Mouse (Mus musculus): ENCODE measurements around the gene Tbx3. TPM values are rescaled to one million over a fixed set of nuclear protein-coding genes. Genes with fewer than 3 reads are reported as not detected.

The Tbx3 gene
- polyA plus RNA-seq, 1 experiment from 2014 or later = 23.5 TPM

DNA sequence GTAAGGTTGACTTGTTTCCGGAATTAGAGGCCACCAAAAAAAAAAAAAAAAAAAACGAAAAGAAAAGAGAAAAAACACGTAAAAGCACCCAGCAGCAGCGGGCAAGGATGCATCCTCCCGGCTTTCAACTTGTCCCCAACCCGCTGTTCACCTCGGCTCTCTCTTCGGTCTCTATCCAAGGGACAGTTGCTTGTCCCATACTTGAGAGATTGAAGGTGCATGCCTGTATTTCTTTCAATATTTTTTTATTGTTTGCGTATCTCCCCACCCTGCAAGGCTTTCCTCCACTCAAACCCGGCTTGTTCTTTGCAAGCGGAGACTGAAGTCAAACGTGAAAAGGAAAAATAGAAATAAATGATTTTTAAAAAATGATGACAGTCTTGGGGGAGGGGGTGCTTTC lies 7.7 kb upstream of the Tbx3 start:
- peaks cover 93% of the 10 kb centered on the region for H3K27me3 ChIP-seq
- H3K4me1 ChIP-seq = peaks cover 19% of the 10 kb centered on the region
- H3K9ac ChIP-seq = no peak overlapping the region
- WGBS = 29% methylated on average over 12 of the region's 12 CpGs
- no peak for ATAC-seq (ENCODE audit: insufficient number of reproducible peaks, low FRiP score, low TSS enrichment, low read depth)
- no peaks in the 10 kb centered on the region for H3K9me3 ChIP-seq
- no peak overlapping the region for H3K4me3 ChIP-seq
- no peak overlapping the region for H3K27ac ChIP-seq
- H3K4me2 ChIP-seq = no peak overlapping the region
- H3K36me3 ChIP-seq = no peaks in the 10 kb centered on the region

DNA sequence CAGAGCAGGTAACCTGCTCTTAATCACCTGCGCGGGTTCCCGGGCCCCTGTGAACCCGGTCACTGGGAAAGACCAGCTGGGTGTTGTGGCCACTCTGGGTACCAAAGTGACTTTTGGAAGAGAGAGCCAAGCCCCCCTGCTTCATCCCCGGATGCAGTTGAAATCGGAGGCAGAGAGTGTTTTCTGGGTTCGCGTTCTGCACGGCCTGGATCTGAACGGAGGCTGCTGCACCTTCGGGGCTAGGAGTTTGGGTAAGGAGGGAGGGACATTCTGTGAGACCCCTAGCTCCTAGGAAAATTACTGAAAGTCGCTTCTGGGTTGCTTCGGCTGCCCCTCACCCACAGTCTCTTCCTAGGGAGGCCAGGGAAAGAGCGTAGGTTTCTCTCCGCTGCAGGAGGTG lies 7.2 kb upstream of the Tbx3 start:
- no peak for ATAC-seq (ENCODE audit: insufficient number of reproducible peaks, low FRiP score, low TSS enrichment, low read depth)
- Histone ChIP-seq H3K4me2 (no peak overlapping the region), H3K9ac (no peak overlapping the region), H3K27me3 (peaks cover 93% of the 10 kb centered on the region), H3K36me3 (no peaks in the 10 kb centered on the region), H3K4me1 (peaks cover 22% of the 10 kb centered on the region), H3K9me3 (no peaks in the 10 kb centered on the region), H3K4me3 (no peak overlapping the region), H3K27ac (no peak overlapping the region)
- WGBS = 7% methylated on average over 15 of the region's 15 CpGs

DNA sequence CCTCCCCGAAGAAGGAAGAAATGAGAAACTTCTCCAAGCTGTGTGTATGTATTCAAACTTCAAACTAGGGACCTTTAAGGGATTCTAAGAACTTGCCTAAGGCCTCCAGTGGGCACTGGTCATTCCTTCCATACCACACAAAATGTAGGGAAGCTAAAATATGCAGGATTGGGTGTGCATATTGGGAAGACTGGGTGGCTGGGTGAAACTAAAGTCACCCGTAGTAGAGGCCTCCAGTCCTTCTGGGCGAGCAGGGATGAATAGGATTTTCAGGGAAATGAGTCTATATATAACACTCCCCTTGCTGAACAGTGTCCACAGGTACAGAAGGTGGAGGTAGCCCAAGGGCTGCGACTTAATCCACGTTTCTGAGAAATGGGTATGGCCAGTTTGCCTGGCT lies 6.7 kb upstream of the Tbx3 start:
- Histone ChIP-seq H3K36me3 (no peaks in the 10 kb centered on the region), H3K4me3 (no peak overlapping the region), H3K4me2 (no peak overlapping the region), H3K9me3 (no peaks in the 10 kb centered on the region), H3K27me3 (peaks cover 93% of the 10 kb centered on the region), H3K9ac (no peak overlapping the region), H3K27ac (no peak overlapping the region), H3K4me1 (peaks cover 27% of the 10 kb centered on the region)
- ATAC-seq (ENCODE audit: insufficient number of reproducible peaks, low FRiP score, low TSS enrichment, low read depth) = no peak
- WGBS = 36% methylated on average over 5 of the region's 5 CpGs

DNA sequence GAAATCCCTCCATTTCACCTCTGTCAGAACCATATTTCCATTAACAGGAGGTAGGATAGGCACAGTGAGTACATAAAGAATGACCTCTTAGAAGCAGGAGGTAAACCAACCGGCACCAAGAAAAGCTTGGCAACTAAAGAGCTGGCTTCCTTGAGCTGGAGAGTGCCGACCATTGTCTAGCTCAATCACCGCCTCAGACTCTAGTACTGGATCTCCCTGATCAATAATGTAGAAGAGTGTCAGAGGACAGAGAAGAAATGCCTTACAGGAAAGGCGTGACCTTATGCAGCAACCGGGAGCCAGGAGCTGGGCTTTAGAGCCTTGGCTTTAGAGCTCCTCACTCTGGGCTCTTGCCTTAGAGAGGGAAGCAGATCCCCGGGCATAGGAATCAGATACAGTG lies 4.7 kb upstream of the Tbx3 start:
- no peaks in the 10 kb centered on the region for H3K36me3 ChIP-seq
- H3K9ac ChIP-seq = no peak overlapping the region
- WGBS = 33% methylated on average over 6 of the region's 6 CpGs
- no peaks in the 10 kb centered on the region for H3K9me3 ChIP-seq
- no peak overlapping the region for H3K27ac ChIP-seq
- H3K4me1 ChIP-seq = peaks cover 40% of the 10 kb centered on the region
- H3K4me3 ChIP-seq = no peak overlapping the region
- H3K27me3 ChIP-seq = peaks cover 85% of the 10 kb centered on the region
- no peak for ATAC-seq (ENCODE audit: insufficient number of reproducible peaks, low FRiP score, low TSS enrichment, low read depth)
- H3K4me2 ChIP-seq = no peak overlapping the region

DNA sequence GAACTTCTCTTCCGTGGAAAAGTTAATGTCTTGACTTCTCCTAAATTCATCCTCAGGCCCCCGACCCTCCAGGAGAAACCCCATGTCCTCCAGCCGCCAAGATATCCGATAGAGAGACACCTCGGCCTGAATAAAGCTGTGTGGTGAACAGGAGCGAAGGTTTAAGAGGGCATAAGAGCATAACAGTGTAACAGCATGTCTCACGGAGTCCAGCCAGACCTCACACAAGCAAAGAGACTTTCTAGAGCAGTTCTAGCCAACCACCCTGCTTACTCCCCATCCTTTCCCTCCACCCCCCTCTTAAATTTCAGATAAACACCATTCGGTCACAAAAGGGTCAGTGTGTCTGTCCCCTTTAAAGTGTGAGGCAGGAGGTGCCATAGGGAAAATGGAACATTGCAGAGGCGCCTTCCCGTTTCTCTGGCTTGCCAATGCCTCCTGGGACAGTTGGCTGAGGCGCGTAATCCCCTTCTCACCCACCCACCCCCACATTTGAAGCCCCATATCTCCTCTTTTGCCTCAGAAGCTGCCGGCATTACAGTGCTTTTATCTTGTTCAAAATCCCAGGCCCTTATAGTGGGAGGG lies 3.0 kb upstream of the Tbx3 start:
- H3K27me3 ChIP-seq = peaks cover 80% of the 10 kb centered on the region
- no peak overlapping the region for H3K27ac ChIP-seq
- peaks cover 39% of the 10 kb centered on the region for H3K4me1 ChIP-seq
- H3K9ac ChIP-seq = no peak overlapping the region
- no peak overlapping the region for H3K4me3 ChIP-seq
- no peak for ATAC-seq (ENCODE audit: insufficient number of reproducible peaks, low FRiP score, low TSS enrichment, low read depth)
- no peaks in the 10 kb centered on the region for H3K9me3 ChIP-seq
- no peak overlapping the region for H3K4me2 ChIP-seq
- H3K36me3 ChIP-seq = no peaks in the 10 kb centered on the region
- WGBS = 46% methylated on average over 13 of the region's 13 CpGs

DNA sequence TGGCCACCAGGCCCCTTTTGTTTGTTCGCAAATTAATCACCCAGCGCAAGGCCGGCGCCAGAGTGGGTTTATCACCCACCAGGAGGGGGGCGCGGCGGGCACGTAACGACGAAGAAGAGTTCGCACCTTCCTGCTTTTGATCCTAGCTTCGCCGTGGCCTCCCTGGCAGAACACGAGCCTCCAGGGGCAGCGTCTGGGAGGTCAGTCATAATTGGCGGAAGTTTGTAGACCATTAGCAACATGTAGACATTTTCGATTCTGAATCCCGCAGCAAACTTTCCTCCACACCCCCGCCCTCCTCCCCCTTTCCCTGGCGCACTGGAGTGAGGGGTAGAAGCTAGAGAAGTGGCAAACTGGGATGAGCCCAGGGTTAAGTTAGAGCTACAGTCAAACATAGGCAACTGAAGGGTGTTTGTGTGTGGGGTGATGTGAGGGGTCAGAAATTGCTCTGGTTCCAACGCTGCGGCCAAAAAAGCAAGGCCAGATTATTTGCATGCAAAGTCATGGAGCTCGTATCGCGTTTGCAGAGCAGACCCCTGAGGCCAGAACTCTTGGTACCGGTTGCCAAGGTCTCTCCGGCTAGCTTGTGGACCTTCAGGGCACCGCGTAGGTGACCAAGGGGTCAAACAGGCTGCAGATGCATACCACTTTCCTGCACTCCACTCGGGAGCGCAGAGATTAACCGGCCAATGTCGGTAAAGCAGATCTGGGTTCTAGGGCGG lies 2.1 kb upstream of the Tbx3 start:
- Histone ChIP-seq H3K9ac (no peak overlapping the region), H3K9me3 (no peaks in the 10 kb centered on the region), H3K4me1 (peaks cover 35% of the 10 kb centered on the region), H3K36me3 (no peaks in the 10 kb centered on the region), H3K4me2 (peak overlapping the region; percentile 72; the same call in 1 of the 2 replicates), H3K27ac (peak overlapping the region; percentile 94; the same call in 1 of the 2 replicates), H3K4me3 (peak overlapping the region; percentile 52), H3K27me3 (peaks cover 73% of the 10 kb centered on the region)
- whole genome bisulfite sequencing = 24% methylated on average over 34 of the region's 34 CpGs
- no peak for ATAC-seq (ENCODE audit: insufficient number of reproducible peaks, low FRiP score, low TSS enrichment, low read depth)

DNA sequence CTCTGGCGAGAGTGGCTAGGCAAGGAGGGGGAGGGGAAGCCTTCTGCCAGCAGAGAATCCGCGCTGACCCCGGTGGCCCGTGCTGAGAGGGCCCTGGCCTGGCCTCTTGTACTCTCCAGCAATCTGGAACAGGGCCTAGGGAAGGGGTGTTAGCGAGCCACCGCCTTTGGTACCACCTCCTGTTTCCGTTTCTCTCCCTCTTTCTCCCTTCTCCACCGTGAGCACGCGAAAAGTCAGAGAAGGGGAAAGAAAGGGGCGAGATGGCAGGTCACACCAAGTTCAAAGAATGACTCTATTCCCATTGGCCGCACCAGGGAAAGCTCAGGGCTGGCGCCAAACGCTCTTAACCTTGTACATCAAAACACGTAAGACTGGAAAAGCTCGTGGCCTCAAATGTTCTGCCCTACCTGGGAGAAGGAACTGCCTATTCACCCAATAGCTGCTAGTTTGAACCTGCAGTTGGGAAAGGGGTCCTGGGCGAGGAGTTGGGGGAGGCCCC lies 1.5 kb upstream of the Tbx3 start:
- H3K27me3 ChIP-seq = peaks cover 67% of the 10 kb centered on the region
- peak overlapping the region; percentile 72 for H3K4me2 ChIP-seq
- H3K4me1 ChIP-seq = peaks cover 34% of the 10 kb centered on the region
- no peak overlapping the region for H3K9ac ChIP-seq
- 17% methylated on average over 17 of the region's 18 CpGs for WGBS
- H3K27ac ChIP-seq = peak overlapping the region; percentile 94
- ATAC-seq (ENCODE audit: insufficient number of reproducible peaks, low FRiP score, low TSS enrichment, low read depth) = no peak
- H3K4me3 ChIP-seq = peak overlapping the region; percentile 52
- H3K9me3 ChIP-seq = no peaks in the 10 kb centered on the region
- H3K36me3 ChIP-seq = no peaks in the 10 kb centered on the region

DNA sequence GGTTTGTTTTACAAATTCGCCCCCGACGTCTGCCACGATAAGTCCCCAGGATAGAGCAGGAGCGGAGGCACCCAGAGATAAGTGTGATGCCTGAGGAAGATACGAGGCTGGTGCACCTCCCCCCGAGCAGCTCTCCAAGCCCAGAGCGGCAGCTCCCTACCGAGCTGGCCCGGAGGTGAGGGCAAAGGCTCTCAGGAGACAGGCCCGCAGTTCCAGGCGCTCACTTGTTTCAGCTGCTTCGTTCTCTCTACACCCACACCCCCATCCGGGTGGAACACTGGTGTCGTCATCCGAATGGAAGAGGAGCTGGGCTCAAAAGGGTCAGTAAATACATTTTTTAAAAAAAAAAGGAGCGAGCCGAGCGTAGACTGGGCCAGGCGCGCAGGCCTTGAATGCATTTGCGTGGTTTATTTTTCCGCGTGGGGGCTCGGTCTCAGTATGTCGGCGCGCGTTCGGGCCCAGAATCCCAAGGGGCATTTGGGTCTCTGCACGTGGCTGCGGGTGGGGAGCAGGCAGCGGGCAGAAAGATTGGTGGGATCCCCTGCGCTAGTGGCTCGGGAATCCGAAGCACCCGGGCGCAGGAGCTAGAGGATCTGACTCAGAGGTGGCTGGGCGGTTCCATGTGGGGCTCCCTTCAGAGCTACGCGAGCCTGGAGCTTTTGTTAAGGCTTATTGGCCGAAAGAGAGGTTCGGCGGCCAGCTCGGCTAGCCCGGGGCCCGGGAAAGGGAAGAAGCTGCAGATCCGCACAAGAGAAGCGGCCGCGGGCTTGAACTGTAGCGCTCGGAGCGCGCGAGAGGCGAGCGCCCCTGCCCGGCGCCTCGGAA lies 516 bp upstream of the Tbx3 start:
- 2% methylated on average over 60 of the region's 61 CpGs for WGBS
- H3K27me3 ChIP-seq = peaks cover 67% of the 10 kb centered on the region
- no peak for ATAC-seq (ENCODE audit: insufficient number of reproducible peaks, low FRiP score, low TSS enrichment, low read depth)

DNA sequence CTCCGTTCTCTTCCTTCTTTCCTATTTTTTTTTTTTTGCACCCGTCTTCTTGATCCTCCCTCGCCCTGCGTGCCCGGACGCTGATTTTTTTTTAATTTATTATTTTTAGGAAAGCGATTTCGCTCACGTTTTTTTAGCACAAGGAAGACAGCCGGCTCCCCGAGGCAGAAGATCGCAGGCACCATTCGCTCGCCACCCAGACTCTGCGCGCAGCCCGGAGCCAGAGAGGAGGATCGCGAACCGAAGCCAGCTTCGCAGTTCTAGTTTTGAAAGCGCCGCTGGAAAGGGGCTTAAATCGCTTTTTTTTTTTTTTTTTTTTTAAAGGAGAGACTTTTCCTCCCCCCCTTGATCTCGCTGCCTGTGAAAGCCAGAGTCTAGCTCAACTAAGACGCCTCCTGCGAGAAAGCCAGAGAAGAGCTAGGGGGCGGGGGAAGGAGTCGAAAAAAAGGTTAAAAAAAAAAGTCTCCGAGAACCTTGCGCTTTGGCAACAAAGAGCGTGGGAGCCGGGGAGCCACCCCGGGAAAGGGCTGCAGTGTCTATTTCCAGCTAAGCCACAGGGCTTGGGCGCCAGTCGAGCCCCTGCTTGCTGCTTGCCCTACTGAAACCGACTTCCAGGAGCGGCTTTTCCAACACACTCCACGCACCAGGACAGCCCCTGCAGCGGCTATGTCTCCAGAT lies 794 bp downstream of the Tbx3 start:
- peak overlapping the region; percentile 72 for H3K4me2 ChIP-seq
- H3K4me1 ChIP-seq = peaks cover 34% of the 10 kb centered on the region
- no peaks in the 10 kb centered on the region for H3K9me3 ChIP-seq
- peak overlapping the region; percentile 41 for H3K9ac ChIP-seq
- peak overlapping the region; percentile 94 for H3K27ac ChIP-seq
- H3K27me3 ChIP-seq = peaks cover 67% of the 10 kb centered on the region
- ATAC-seq (ENCODE audit: insufficient number of reproducible peaks, low FRiP score, low TSS enrichment, low read depth) = no peak
- peak overlapping the region; percentile 52 for H3K4me3 ChIP-seq
- no peaks in the 10 kb centered on the region for H3K36me3 ChIP-seq
- under 1% methylated on average over 39 of the region's 40 CpGs for WGBS

More for the DNA sequence above, 516 bp upstream of the Tbx3 start:
- Histone ChIP-seq H3K4me3 (peak overlapping the region; percentile 52), H3K4me1 (peaks cover 34% of the 10 kb centered on the region), H3K9me3 (no peaks in the 10 kb centered on the region), H3K36me3 (no peaks in the 10 kb centered on the region), H3K27ac (peak overlapping the region; percentile 94), H3K4me2 (peak overlapping the region; percentile 72), H3K9ac (peak overlapping the region; percentile 42)

DNA sequence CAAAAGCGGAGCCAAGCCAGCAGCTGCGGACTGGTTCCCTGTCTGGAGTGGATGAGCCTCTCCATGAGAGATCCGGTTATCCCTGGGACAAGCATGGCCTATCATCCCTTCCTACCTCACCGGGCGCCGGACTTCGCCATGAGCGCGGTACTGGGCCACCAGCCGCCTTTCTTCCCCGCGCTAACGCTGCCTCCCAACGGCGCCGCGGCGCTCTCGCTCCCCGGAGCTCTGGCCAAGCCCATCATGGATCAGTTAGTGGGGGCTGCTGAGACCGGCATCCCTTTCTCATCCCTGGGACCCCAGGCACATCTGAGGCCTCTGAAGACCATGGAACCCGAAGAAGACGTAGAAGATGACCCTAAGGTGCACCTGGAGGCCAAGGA lies 1.5 kb downstream of the Tbx3 start:
- Histone ChIP-seq H3K27me3 (peaks cover 68% of the 10 kb centered on the region), H3K4me2 (peak overlapping the region; percentile 72), H3K9ac (peak overlapping the region; percentile 41), H3K4me1 (peaks cover 34% of the 10 kb centered on the region), H3K4me3 (peak overlapping the region; percentile 52), H3K27ac (peak overlapping the region; percentile 94), H3K36me3 (no peaks in the 10 kb centered on the region), H3K9me3 (no peaks in the 10 kb centered on the region)
- no peak for ATAC-seq (ENCODE audit: insufficient number of reproducible peaks, low FRiP score, low TSS enrichment, low read depth)
- WGBS = under 1% methylated on average over 23 of the region's 23 CpGs

DNA sequence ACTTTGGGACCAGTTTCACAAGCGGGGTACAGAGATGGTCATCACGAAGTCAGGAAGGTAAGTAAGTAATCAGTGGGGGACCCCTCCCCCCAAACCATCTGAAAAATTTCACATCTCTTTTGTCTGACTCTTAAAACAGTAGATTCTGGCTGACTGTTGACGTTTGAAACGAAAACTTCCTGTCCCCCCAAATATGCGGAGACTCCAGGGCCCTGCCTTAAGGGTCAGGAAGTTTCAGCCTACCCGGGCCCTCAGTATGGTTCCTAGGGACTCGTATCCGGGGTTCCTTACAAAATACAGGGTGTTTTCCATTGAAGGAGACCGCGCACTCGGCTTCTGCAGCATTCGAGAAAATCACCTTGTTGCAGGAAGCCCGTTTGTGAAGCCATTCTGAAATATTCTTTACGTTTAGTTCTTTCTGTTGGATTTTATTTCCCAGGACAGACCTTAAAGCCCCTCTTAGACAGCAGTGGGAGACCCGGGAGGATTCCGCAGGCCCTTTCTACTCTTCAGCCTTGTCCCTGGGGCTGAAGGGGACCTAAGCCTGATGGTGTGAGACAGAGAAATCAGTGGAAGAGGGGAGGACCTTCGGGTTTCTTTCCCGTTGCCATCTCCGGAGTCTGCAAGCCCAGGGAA lies 2.0 kb downstream of the Tbx3 start:
- H3K27ac ChIP-seq = peak overlapping the region; percentile 94
- ATAC-seq (ENCODE audit: insufficient number of reproducible peaks, low FRiP score, low TSS enrichment, low read depth) = no peak
- H3K36me3 ChIP-seq = 0 out of 2 replicates have a peak, but pooled peaks cover 2% of the 10 kb centered on the region
- peaks cover 33% of the 10 kb centered on the region for H3K4me1 ChIP-seq
- H3K9ac ChIP-seq = peak overlapping the region; percentile 41
- peak overlapping the region; percentile 52 for H3K4me3 ChIP-seq
- no peaks in the 10 kb centered on the region for H3K9me3 ChIP-seq
- 3% methylated on average over 19 of the region's 19 CpGs for WGBS
- H3K27me3 ChIP-seq = peaks cover 67% of the 10 kb centered on the region
- peak overlapping the region; percentile 72 for H3K4me2 ChIP-seq

Measured in limb, embryonic 15.5 days (tissue).